Mouse (Mus musculus) midbrain, embryonic 14.5 days (tissue): ENCODE measurements at regions not wholly inside any gene's neighbourhood (a gene's known extent, or its start where the extent isn't known, plus 50 kb on each side); places are given as distances from the start of the nearest gene placed in this dataset.
"Not testable (repeated sequence)": the region's sequence is repeated elsewhere in the genome, so short reads cannot be mapped to it uniquely, and the experiment has no call there.

Source experiments
- ATAC-seq: fragments of 200-750 bp; cut with Nextera tagmentation; 2 replicates; pipeline ENCODE4 v1.8.0; 2017; ENCODE audit warnings: moderate number of reproducible peaks, moderate library complexity; ENCODE audit not compliant: low FRiP score, low TSS enrichment
- DNase-seq: peaks from one replicate; pipeline ENCODE4 v3.0.0-alpha.2; 2015
- H3K27ac ChIP-seq: fragments of 300-500 bp; sonication (generic); replicated peaks from 2 replicates; pipeline ENCODE4 v1.5.1; 2014; ENCODE audit warnings: mild to moderate bottlenecking, low read depth, low read length, moderate library complexity
- H3K27me3 ChIP-seq: fragments of 300-500 bp; sonication (generic); 2 replicates; pipeline ENCODE4 v1.6.1; 2014; ENCODE audit warnings: low read length, control low read depth, mixed read lengths; ENCODE audit not compliant: control insufficient read depth, insufficient read depth
- H3K36me3 ChIP-seq: fragments of 300-500 bp; sonication (generic); 2 replicates; pipeline ENCODE4 v1.6.1; 2014; ENCODE audit warnings: low read length, control low read depth; ENCODE audit not compliant: control insufficient read depth, insufficient read depth
- H3K4me1 ChIP-seq: fragments of 300-500 bp; sonication (generic); 2 replicates; pipeline ENCODE4 v1.6.1; 2014; ENCODE audit warnings: mild to moderate bottlenecking, antibody characterized with exemption, low read length, control low read depth; ENCODE audit not compliant: control insufficient read depth, insufficient read depth
- H3K4me2 ChIP-seq: fragments of 300-500 bp; sonication (generic); 2 replicates; pipeline ENCODE4 v1.6.1; 2014; ENCODE audit warnings: mild to moderate bottlenecking, low read length, moderate library complexity
- H3K4me3 ChIP-seq: fragments of 300-500 bp; sonication (generic); replicated peaks from 2 replicates; pipeline ENCODE4 v1.5.1; 2014; ENCODE audit warnings: low read depth, low read length
- H3K9ac ChIP-seq: fragments of 300-500 bp; sonication (generic); replicated peaks from 2 replicates; pipeline ENCODE4 v1.6.1; 2014; ENCODE audit warnings: mild to moderate bottlenecking, low read length, moderate library complexity
- H3K9me3 ChIP-seq: fragments of 300-500 bp; sonication (generic); 2 replicates; pipeline ENCODE4 v1.6.1; 2016; ENCODE audit warnings: low read length, control low read depth, mixed read lengths; ENCODE audit not compliant: control insufficient read depth
- WGBS: fragments of 180-500 bp; shearing (Covaris S2); extraction: QIAGEN DNeasy Blood & Tissue Kit; methylation state at CpG from one replicate; pipeline ENCODE4 v1.1.7; 2014; 5-methylcytosine and 5-hydroxymethylcytosine counted together

- no peak overlapping the region; the same call in 1 of the 2 replicates for H3K9ac ChIP-seq
- 40% methylated on average over 8 of the region's 8 CpGs for WGBS
- DNase-seq, result peak; percentile 70
These were observed 198.1 kb upstream of the Myo3a start for GRCm38 (mm10) chr2:22029022-22029803.

DNA sequence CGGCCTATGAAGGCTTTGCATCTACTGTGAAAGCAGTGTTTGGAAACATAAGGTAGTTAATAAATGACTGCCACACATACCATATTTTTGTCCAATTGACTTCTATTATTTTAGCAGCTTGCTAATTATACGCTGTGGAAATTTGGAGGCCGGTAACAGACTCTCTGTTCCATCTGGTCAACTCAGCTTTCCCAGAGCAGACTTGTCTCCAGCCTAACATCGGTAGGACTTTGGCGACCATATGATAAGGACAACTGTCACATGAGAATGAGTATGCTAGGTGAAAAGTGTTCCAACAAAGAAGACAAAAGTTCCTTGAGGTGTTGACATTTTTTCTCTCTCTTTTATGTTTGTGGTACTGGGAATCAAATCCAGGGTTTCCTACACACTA, 197.5 kb upstream of the Myo3a start:
- Histone ChIP-seq H3K9ac (no peak overlapping the region), H3K36me3 (no peaks in the 10 kb centered on the region), H3K27ac (peak overlapping the region; percentile 72; the same call in 1 of the 2 replicates), H3K9me3 (no peaks in the 10 kb centered on the region), H3K4me2 (no peak overlapping the region), H3K27me3 (no peaks in the 10 kb centered on the region), H3K4me3 (no peak overlapping the region), H3K4me1 (0 out of 2 replicates have a peak, but pooled peaks cover 4% of the 10 kb centered on the region)
- ATAC-seq (no peak), DNase-seq (no peak)
- 91% methylated on average over 5 of the region's 5 CpGs for WGBS

More at GRCm38 (mm10) chr2:22029022-22029803, 198.1 kb upstream of the Myo3a start:
- Histone ChIP-seq H3K4me2 (no peak overlapping the region), H3K36me3 (no peaks in the 10 kb centered on the region), H3K27me3 (no peaks in the 10 kb centered on the region), H3K27ac (peak overlapping the region; percentile 72), H3K4me3 (no peak overlapping the region), H3K4me1 (0 out of 2 replicates have a peak, but pooled peaks cover 4% of the 10 kb centered on the region), H3K9me3 (no peaks in the 10 kb centered on the region)
- ATAC-seq, result 0 out of 2 replicates have a peak, but pooled peaks have one; percentile 40

DNA sequence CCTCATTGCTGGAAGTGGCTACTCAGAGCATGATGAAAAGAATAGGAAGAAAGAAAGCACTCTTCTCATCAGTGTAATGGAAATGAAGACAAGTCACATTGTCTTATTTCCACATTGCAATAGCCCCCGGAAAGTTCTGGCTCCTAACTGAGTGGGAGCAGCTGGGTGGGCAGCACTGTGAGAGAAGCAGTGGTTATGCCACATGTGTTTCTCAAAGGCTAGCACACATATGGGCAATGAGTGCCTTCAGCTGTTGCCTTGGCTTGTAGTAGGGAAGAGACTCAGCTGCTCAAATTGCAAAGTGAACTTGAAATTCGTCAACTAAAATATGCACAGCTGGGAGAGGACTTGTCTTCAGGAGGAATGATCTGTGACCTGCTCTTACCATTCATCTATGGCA, 190.5 kb upstream of the Myo3a start:
- Histone ChIP-seq H3K9me3 (no peaks in the 10 kb centered on the region), H3K27ac (no peak overlapping the region), H3K4me3 (no peak overlapping the region), H3K4me1 (no peaks in the 10 kb centered on the region), H3K36me3 (no peaks in the 10 kb centered on the region), H3K9ac (no peak overlapping the region), H3K4me2 (no peak overlapping the region), H3K27me3 (no peaks in the 10 kb centered on the region)
- ATAC-seq (no peak), DNase-seq (no peak)
- 88% methylated on average over 2 of the region's 2 CpGs for WGBS

DNA sequence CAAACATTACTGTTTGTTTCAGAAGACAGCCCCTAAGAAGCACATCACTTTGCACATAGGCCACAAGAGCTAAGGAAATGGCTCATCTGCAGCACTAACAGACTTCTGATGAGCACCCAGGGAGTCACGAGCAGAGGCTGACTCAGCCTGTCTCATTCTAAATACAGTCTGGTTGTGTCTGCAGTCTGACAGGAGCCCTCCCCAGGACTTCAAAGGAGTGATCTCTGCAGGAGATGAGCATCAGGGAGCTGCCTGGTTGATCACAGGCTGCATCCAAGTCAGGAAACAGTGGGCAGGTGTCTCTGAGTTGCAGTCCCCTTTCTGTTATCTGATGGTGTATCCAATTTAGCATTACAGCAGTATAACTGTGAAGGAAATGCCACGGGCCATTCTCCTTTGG, 188.5 kb upstream of the Myo3a start:
- H3K4me3 ChIP-seq, result no peak overlapping the region
- no peak overlapping the region for H3K27ac ChIP-seq
- H3K4me2 ChIP-seq, result no peak overlapping the region
- ATAC-seq, result 0 out of 2 replicates have a peak, but pooled peaks have one; percentile 46
- no peaks in the 10 kb centered on the region for H3K36me3 ChIP-seq
- H3K9ac ChIP-seq, result no peak overlapping the region
- no peaks in the 10 kb centered on the region for H3K9me3 ChIP-seq
- peak; percentile 19 for DNase-seq
- no peaks in the 10 kb centered on the region for H3K4me1 ChIP-seq
- H3K27me3 ChIP-seq, result no peaks in the 10 kb centered on the region
- WGBS, result 16% methylated on average over 2 of the region's 2 CpGs

DNA sequence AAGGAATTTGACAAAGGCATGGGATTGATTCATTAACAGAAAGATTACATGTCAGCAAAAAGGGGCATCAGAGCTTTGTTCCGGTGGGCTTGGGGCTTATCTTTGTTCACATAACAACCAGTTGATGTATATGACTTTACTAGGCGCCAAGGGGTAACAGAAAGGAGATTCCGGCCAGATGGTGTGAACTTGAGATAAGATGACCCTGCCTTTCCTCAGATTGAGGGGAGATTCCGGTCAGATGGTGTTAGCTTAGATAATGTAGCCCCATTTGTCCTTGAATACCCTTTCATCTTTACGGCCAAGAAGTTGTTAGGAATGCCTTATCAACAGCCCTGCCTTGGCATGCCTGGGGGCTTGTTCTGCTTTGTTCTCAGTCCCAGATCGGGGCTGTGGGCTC, 183.4 kb upstream of the Myo3a start:
- H3K4me3 ChIP-seq, H3K9me3 ChIP-seq, ATAC-seq, H3K36me3 ChIP-seq, H3K4me2 ChIP-seq, H3K27me3 ChIP-seq, DNase-seq, H3K4me1 ChIP-seq, H3K27ac ChIP-seq, H3K9ac ChIP-seq: not testable (repeated sequence)
- 88% methylated on average over 6 of the region's 6 CpGs for WGBS

GRCm38 (mm10) chr2:22044949-22045348, 182.4 kb upstream of the Myo3a start:
- WGBS, result 60% methylated on average over 2 of the region's 2 CpGs
- peaks cover 7% of the 10 kb centered on the region; the same call in 1 of the 2 replicates for H3K4me1 ChIP-seq
- no peaks in the 10 kb centered on the region for H3K36me3 ChIP-seq
- H3K9ac ChIP-seq, result no peak overlapping the region
- ATAC-seq (no peak), DNase-seq (no peak)
- no peak overlapping the region for H3K4me3 ChIP-seq
- H3K27ac ChIP-seq, result no peak overlapping the region
- H3K9me3 ChIP-seq, result no peaks in the 10 kb centered on the region
- H3K4me2 ChIP-seq, result no peak overlapping the region
- no peaks in the 10 kb centered on the region for H3K27me3 ChIP-seq

DNA sequence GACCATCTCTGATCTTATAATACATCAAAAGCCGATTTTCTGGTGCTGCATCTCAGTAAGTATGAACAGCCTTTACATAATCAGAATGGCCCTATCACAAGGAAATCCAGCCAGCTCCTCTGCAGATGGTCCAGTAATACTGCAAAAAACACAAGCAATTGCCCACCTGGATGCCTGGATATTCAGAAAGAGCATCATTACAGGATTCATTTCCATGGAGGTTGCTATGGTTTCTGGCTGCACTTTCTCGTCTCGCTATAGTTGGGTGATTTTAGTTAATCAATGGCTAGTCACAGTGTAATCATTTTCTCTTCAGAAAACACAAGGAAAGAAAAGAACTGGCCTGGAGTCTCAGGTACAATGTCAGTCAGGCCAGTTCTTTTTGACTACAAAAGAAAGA, 179.8 kb upstream of the Myo3a start:
- H3K9ac ChIP-seq, result no peak overlapping the region
- WGBS, result 38% methylated on average over 3 of the region's 3 CpGs
- no peaks in the 10 kb centered on the region for H3K36me3 ChIP-seq
- no peak overlapping the region for H3K4me2 ChIP-seq
- peak; percentile 47 for DNase-seq
- H3K4me3 ChIP-seq, result no peak overlapping the region
- H3K9me3 ChIP-seq, result no peaks in the 10 kb centered on the region
- peak overlapping the region; percentile 49; the same call in 1 of the 2 replicates for H3K27ac ChIP-seq
- peaks cover 7% of the 10 kb centered on the region; the same call in 1 of the 2 replicates for H3K4me1 ChIP-seq
- no peaks in the 10 kb centered on the region for H3K27me3 ChIP-seq
- ATAC-seq, result no peak

DNA sequence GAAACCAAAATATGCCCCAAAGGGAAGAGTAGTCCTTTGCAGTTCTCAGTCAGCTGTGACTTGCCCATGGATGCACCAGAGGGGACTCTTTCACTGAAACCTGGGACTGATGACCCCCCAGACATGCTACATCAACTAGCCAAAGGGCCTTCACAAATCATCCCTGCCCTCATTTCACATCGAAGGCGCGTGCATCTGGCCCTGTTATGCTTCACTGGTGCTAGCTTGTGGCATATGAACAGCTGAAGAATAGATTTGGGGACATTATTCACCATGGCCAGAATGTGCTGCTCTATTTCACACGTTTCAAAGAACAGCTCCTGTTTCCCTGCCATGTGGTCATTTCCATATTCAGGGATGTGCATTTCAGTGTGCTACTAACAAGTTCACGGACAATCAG, 160.8 kb upstream of the Myo3a start:
- Histone ChIP-seq H3K4me3 (no peak overlapping the region), H3K9ac (no peak overlapping the region), H3K36me3 (no peaks in the 10 kb centered on the region), H3K4me2 (no peak overlapping the region), H3K27me3 (no peaks in the 10 kb centered on the region), H3K4me1 (no peaks in the 10 kb centered on the region), H3K9me3 (no peaks in the 10 kb centered on the region), H3K27ac (no peak overlapping the region)
- 61% methylated on average over 5 of the region's 5 CpGs for WGBS
- no peak for ATAC-seq
- DNase-seq, result no peak

DNA sequence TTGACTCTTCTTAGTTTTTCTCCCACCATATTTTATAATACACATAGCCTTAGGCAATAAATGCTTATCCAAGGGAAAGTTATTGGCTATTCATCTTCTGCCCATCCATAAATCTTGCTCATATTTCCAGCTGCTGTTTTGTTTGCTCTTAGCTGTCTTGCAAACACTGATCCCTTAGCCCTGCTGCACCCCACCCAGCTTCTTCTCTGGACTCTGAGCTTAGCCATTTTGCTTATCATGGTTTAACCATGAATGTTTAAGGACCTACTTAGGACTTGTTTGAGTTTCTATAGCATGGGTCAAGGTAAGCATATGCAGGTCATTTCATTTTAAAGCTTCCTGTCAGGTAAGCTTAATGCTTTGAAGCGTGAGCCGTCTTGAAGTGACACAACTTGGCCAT, 130.5 kb upstream of the Myo3a start:
- no peak overlapping the region for H3K4me3 ChIP-seq
- no peak overlapping the region for H3K4me2 ChIP-seq
- H3K9me3 ChIP-seq, result no peaks in the 10 kb centered on the region
- H3K27ac ChIP-seq, result no peak overlapping the region
- H3K4me1 ChIP-seq, result no peaks in the 10 kb centered on the region
- DNase-seq (no peak), ATAC-seq (no peak)
- no peak overlapping the region for H3K9ac ChIP-seq
- 94% methylated on average over 2 of the region's 2 CpGs for WGBS
- no peaks in the 10 kb centered on the region for H3K36me3 ChIP-seq
- no peaks in the 10 kb centered on the region for H3K27me3 ChIP-seq
